Mouse (Mus musculus): ENCODE measurements around the gene Lgi4.

DNA sequence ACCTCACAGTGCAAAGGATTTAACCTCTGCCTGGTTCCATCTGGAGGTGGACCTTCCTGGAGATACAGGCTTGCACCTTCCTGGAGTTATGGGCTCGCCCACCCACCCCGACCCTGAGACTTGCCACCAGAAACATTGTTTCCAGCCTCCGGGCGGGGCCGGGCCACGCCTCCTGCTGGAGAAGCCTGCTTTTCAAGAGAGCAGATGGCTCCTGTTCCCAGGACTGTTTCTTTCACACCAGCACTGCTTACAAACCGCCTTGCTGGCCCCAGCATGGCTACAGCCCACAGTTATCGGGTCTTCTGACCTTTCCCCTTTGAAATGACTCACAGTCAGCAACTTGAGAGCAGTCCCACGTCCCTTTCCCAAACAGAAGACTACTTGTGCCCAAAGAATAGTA, 13.2 kb downstream of the Lgi4 start:
- no peak for TF ChIP-seq POLR2A (IDR thresholded peaks at IDR 0.05; ENCODE audit: insufficient read length, low read depth)
- no peak for TF ChIP-seq MAX (IDR thresholded peaks at IDR 0.05; ENCODE audit: low read depth)
- TF ChIP-seq E2F4 (IDR thresholded peaks at IDR 0.05; ENCODE audit: insufficient read depth): no peak
- no peak for TF ChIP-seq MYOG (IDR thresholded peaks at IDR 0.05; ENCODE audit: control insufficient read depth in 1 of 3, insufficient read depth in 1 of 3, insufficient read length in 2 of 3, low read depth in 2 of 3)
- TF ChIP-seq USF1 (IDR thresholded peaks at IDR 0.05; ENCODE audit: low read depth): no peak
- no peak for TF ChIP-seq SRF (IDR thresholded peaks at IDR 0.05; ENCODE audit: control insufficient read depth, insufficient read length, low read depth)
- TF ChIP-seq TCF12 (IDR thresholded peaks at IDR 0.05; ENCODE audit: insufficient read depth, poor library complexity, severe bottlenecking): no peak
- no peak for TF ChIP-seq POLR2AphosphoS2 (IDR thresholded peaks at IDR 0.05; ENCODE audit: insufficient read length, low read depth)
- TF ChIP-seq TCF3 (IDR thresholded peaks at IDR 0.05; ENCODE audit: insufficient read length, low read depth): no peak
- TF ChIP-seq MYOD1 (IDR thresholded peaks at IDR 0.05; ENCODE audit: control insufficient read depth in 1 of 3, insufficient read length in 2 of 3, low read depth in 2 of 3): no peak
- no peak for TF ChIP-seq CEBPB (IDR thresholded peaks at IDR 0.05; ENCODE audit: insufficient read depth, poor library complexity, severe bottlenecking)
- TF ChIP-seq REST (IDR thresholded peaks at IDR 0.05; ENCODE audit: insufficient read depth, insufficient read length): no peak
